Mouse (Mus musculus): Measurements from ENCODE around the gene Vmn1r5. TPM values are rescaled to one million over a fixed set of nuclear protein-coding genes. Genes with fewer than 3 reads are reported as not detected.
"Not testable (repeated sequence)": the region's sequence is repeated elsewhere in the genome, so short reads cannot be mapped to it uniquely, and the experiment has no call there.

The Vmn1r5 gene
- polyA plus RNA-seq, 1 experiment from 2014 or later = not detected

DNA sequence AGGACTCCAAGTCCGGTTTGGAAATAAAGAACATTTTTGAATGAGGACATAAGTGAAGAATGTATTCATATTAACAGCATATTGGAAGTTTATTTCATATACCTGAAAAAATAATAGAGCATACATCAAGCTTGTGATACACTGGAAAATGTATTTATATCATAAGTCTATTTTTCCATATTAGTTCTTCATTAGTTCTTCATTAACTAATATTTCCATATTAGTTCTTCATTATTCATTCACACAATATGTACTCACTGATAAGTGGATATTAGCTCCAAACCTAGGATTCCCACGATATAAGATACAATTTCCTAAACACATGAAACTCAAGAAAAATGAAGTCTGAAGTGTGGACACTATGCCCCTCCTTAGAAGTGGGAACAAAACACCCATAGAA, 55.2 kb downstream of the Vmn1r5 start, which contains the start of gene Vmn1r7:
TSS of gene Vmn1r7 (minus strand) at position 101 of the 400 bp plus-strand sequence.
- 90% methylated on average over 2 of the region's 2 CpGs for WGBS
- not testable (repeated sequence) for H3K9ac ChIP-seq (ENCODE audit: low read length); H3K27ac ChIP-seq (ENCODE audit: low read depth, low read length)

DNA sequence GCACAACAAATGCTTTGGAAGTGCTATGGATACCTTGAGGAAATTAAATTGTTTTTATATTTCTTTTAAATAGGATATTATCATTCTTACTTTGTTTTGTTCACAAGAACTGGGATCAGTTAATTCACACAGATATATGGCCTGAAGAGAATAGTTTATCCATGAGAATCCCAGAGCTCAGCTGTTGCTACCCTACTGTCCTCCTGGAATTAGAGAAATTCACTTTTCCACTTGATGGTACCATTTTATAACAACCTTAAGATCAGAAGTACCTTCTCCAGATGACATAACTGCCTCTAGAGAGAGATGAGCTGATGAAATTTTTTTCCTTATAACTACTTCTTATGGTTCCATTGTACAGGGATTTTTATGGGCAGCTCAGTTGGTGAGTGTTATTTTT, 61.9 kb downstream of the Vmn1r5 start, which contains the start of gene Vmn1r8:
TSS of gene Vmn1r8 (plus strand) at position 301 of the 400 bp plus-strand sequence.
- Histone ChIP-seq H3K4me1 (ENCODE audit: control insufficient read depth, insufficient read depth, low read length) (no peaks in the 10 kb centered on the region), H3K9ac (ENCODE audit: low read length) (no peak within 1 kb of the TSS), H3K9me3 (ENCODE audit: control insufficient read depth, low read length) (no peaks in the 10 kb centered on the region), H3K4me3 (ENCODE audit: low read depth, low read length) (no peak within 1 kb of the TSS), H3K27me3 (ENCODE audit: control insufficient read depth, insufficient read depth, low read length) (no peaks in the 10 kb centered on the region), H3K36me3 (ENCODE audit: control insufficient read depth, insufficient read depth, low read length) (no peaks in the 10 kb centered on the region), H3K4me2 (no peak within 1 kb of the TSS), H3K27ac (ENCODE audit: low read depth, low read length) (no peak within 1 kb of the TSS)
- DNase-seq (ENCODE audit: low spot score, missing footprints) (no peak), ATAC-seq (ENCODE audit: low FRiP score) (no peak)

More for the DNA sequence above, 55.2 kb downstream of the Vmn1r5 start, which contains the start of gene Vmn1r7:
- not testable (repeated sequence) for H3K9me3 ChIP-seq (ENCODE audit: control insufficient read depth, low read length); H3K4me3 ChIP-seq (ENCODE audit: low read depth, low read length); H3K27me3 ChIP-seq (ENCODE audit: control insufficient read depth, insufficient read depth, low read length); ATAC-seq (ENCODE audit: low FRiP score); H3K36me3 ChIP-seq (ENCODE audit: control insufficient read depth, insufficient read depth, low read length); H3K4me2 ChIP-seq; H3K4me1 ChIP-seq (ENCODE audit: control insufficient read depth, insufficient read depth, low read length); DNase-seq (ENCODE audit: low spot score, missing footprints)

DNA sequence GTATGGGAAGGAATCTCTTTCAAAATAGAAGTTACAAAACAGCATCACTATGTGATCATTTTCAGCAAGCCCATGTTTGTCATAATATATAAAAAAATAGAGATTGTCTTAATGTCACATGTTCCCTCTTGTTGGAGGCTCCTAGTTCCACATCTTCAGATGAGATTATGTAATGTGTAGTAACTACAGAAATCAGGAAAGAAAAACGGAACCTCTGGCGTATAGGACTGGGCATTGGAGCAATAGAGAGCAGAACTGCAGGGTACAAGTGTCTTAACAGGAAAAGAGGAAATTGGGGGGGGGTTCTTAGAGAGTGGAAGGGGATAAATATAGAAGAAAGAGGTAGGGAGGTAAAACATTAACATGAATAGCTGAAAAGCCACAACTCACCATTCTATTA, 64.6 kb downstream of the Vmn1r5 start:
- H3K27ac ChIP-seq (ENCODE audit: low read depth, low read length) = no peak overlapping the region
- H3K36me3 ChIP-seq (ENCODE audit: control insufficient read depth, insufficient read depth, low read length) = no peaks in the 10 kb centered on the region
- no peak overlapping the region for H3K4me3 ChIP-seq (ENCODE audit: low read depth, low read length)
- DNase-seq (ENCODE audit: low spot score, missing footprints) (no peak), ATAC-seq (ENCODE audit: low FRiP score) (no peak)
- WGBS = 88% methylated on average over 2 of the region's 2 CpGs
- no peaks in the 10 kb centered on the region for H3K9me3 ChIP-seq (ENCODE audit: control insufficient read depth, low read length)
- no peak overlapping the region for H3K9ac ChIP-seq (ENCODE audit: low read length)
- H3K4me2 ChIP-seq = no peak overlapping the region
- no peaks in the 10 kb centered on the region for H3K27me3 ChIP-seq (ENCODE audit: control insufficient read depth, insufficient read depth, low read length)
- no peaks in the 10 kb centered on the region for H3K4me1 ChIP-seq (ENCODE audit: control insufficient read depth, insufficient read depth, low read length)

Other genes with a start within 250 kb of the Vmn1r5 start
- 29.6 and 36.1 TPM in 2 replicates for gene Kbtbd2, start 172.5 kb upstream of the Vmn1r5 start, polyA plus RNA-seq (2014; fragmentation: Nextera tagmentation; extraction: Ambion mirVana)
- gene Fkbp9, start 138.2 kb upstream of the Vmn1r5 start, polyA plus RNA-seq (2014; fragmentation: Nextera tagmentation; extraction: Ambion mirVana) = 55.3 and 57.4 TPM in 2 replicates
- gene Nt5c3, start 46.3 kb upstream of the Vmn1r5 start, polyA plus RNA-seq (2014; fragmentation: Nextera tagmentation; extraction: Ambion mirVana) = 91.1 and 103 TPM in 2 replicates
- gene Vmn1r4, start 46.3 kb upstream of the Vmn1r5 start, polyA plus RNA-seq (2014; fragmentation: Nextera tagmentation; extraction: Ambion mirVana) = 0.51 and 0.61 TPM in 2 replicates
- not detected in 2 replicates for gene Vmn1r6, start 27.0 kb downstream of the Vmn1r5 start, polyA plus RNA-seq (2014; fragmentation: Nextera tagmentation; extraction: Ambion mirVana)
- not detected in 2 replicates for gene Vmn1r7, start 55.1 kb downstream of the Vmn1r5 start, polyA plus RNA-seq (2014; fragmentation: Nextera tagmentation; extraction: Ambion mirVana)
- not detected in 2 replicates for gene Vmn1r8, start 62.0 kb downstream of the Vmn1r5 start, polyA plus RNA-seq (2014; fragmentation: Nextera tagmentation; extraction: Ambion mirVana)
- not detected in 2 replicates for gene Vmn1r9, start 96.5 kb downstream of the Vmn1r5 start, polyA plus RNA-seq (2014; fragmentation: Nextera tagmentation; extraction: Ambion mirVana)
- not detected in 2 replicates for gene Vmn1r10, start 139.2 kb downstream of the Vmn1r5 start, polyA plus RNA-seq (2014; fragmentation: Nextera tagmentation; extraction: Ambion mirVana)
- gene Vmn1r11, start 163.2 kb downstream of the Vmn1r5 start, polyA plus RNA-seq (2014; fragmentation: Nextera tagmentation; extraction: Ambion mirVana) = not detected in 2 replicates
- gene Vmn1r12, start 186.6 kb downstream of the Vmn1r5 start, polyA plus RNA-seq (2014; fragmentation: Nextera tagmentation; extraction: Ambion mirVana) = not detected in 2 replicates
- gene Vmn1r13, start 233.0 kb downstream of the Vmn1r5 start, polyA plus RNA-seq (2014; fragmentation: Nextera tagmentation; extraction: Ambion mirVana) = not detected in 2 replicates

Measured in midbrain, embryonic 11.5 days (tissue).